Mouse (Mus musculus) olfactory bulb, adult 2 months (tissue): ENCODE data around the gene Cd163l1.

ENCODE experiments used
- CTCF ChIP-seq: fragments of 200-500 bp; IDR thresholded peaks from 2 replicates; pipeline ENCODE4 v1.5.1; 2012; ENCODE audit warnings: low read depth, mild to moderate bottlenecking, low read length, moderate library complexity; ENCODE audit not compliant: insufficient read depth
- POLR2A ChIP-seq: fragments of 200-500 bp; IDR thresholded peaks from 2 replicates; pipeline ENCODE4 v1.6.1; 2012; ENCODE audit warnings: mild to moderate bottlenecking, low read depth, low read length, moderate library complexity; ENCODE audit not compliant: insufficient read depth

DNA sequence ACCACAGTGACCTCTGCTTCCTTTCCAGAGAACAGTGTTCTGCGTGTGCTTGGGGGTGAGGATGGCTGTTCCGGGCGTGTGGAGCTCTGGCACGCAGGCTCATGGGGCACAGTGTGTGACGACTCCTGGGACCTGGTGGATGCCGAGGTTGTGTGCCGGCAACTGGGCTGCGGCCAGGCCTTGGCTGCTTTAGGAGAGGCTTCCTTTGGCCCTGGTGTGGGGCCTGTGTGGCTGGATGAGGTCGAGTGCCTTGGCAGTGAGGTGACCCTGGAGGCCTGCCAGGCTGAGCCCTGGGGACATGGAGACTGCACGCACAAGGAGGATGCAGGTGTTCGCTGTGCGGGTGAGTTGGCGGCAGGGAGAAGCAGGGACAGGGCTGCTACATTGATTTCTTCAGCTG, 10.4 kb downstream of the Cd163l1 start:
- no peak for TF ChIP-seq CTCF
- TF ChIP-seq POLR2A = no peak
